7 mouse cellular contexts compared by ENCODE assay signal in the genomic region with DNA sequence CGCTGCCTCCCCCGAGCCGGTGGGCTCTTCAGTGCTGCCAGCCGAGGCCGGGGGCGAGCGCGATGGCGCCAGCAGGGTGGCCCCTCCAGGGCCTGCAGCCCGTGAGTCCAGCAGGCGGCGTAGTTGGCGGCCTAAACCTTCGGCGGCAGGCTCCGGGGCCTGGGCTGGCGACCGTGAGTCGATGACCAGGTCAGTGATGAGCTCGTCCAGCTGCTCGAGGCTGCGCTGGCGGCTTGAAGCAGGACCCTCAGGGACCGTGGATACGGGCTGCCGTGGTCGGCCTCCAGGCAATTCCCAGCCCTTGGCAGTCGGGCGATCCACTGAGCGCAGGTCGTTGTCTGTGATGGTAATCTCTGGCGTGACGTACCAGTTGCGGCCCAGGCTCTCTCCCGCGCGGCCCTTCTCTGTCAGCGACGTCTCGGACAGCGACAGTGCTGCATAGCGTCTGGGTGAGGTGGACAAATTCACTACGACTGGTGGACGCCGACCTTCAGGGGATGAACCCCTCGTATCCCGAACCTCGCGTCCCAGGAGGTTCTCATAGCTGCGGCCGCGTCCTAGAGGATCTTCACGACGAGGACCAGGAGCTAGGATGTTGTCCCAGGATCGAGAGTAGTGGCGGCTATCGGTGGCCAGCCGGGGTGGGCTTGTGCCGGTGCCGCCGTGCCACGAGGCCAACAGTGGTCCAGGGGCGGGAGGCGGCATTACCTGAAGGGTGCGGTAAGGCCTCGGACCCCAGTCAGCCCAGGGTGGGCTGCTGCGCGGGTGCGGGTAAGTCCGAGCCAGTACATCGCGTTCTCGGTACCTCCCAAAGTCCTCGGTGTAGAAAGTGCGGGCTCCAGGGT. TPM values are rescaled to one million over a fixed set of nuclear protein-coding genes. Genes with fewer than 3 reads are reported as not detected.
DNase-seq lines count a peak whose midpoint lies in the region; ATAC-seq and TF ChIP-seq lines count a peak whose summit lies in the region.

No protein-coding gene starts in this region.

- H3K4me2 ChIP-seq in heart, postnatal 0 days (ENCODE audit: low read depth, low read length), result peak overlapping the region; percentile 30
- H3K4me2 ChIP-seq in liver, embryonic 16.5 days (ENCODE audit: low read depth, low read length), result peak overlapping the region; percentile 30; the same call in 1 of the 2 replicates

- TF ChIP-seq EP300 in heart, postnatal 0 days (IDR thresholded peaks at IDR 0.05; ENCODE audit: low read depth), result no peak

- no peak for ATAC-seq in heart, postnatal 0 days (ENCODE audit: insufficient read depth, low read depth)
- ATAC-seq in liver, embryonic 16.5 days (ENCODE audit: low read depth), result no peak

- no peaks in the 10 kb centered on the region for H3K9me3 ChIP-seq in heart, postnatal 0 days (replicated peaks; ENCODE audit: control insufficient read depth, low read length)
- no peaks in the 10 kb centered on the region for H3K9me3 ChIP-seq in liver, embryonic 16.5 days (replicated peaks; ENCODE audit: control insufficient read depth, low read length)

- peaks cover 45% of the 10 kb centered on the region for H3K4me1 ChIP-seq in heart, postnatal 0 days (ENCODE audit: control insufficient read depth, insufficient read depth)
- peaks cover 58% of the 10 kb centered on the region for H3K4me1 ChIP-seq in liver, embryonic 16.5 days (ENCODE audit: control insufficient read depth, low read depth, low read length)

- H3K27me3 ChIP-seq in heart, postnatal 0 days (ENCODE audit: control insufficient read depth, insufficient read depth, low read length), result peaks cover 55% of the 10 kb centered on the region
- peaks cover 59% of the 10 kb centered on the region for H3K27me3 ChIP-seq in liver, embryonic 16.5 days (ENCODE audit: control insufficient read depth, insufficient read depth, low read depth, low read length)

- TF ChIP-seq CTCF in heart, postnatal 0 days (IDR thresholded peaks at IDR 0.05; ENCODE audit: low read depth), result peak; percentile 14; the same call in 1 of the 2 replicates

- peak; percentile 13 for DNase-seq in right cerebral cortex, postnatal 14 days
- no peak for DNase-seq in right cerebral cortex, adult 2 months (ENCODE audit: low spot score in 2 of 2)
- peak; percentile 49 to 54 for DNase-seq in cerebellum, postnatal 36 days
- no peak for DNase-seq in heart, postnatal 0 days (ENCODE audit: low spot score)
- no peak for DNase-seq in frontal cortex, postnatal 36 days (ENCODE audit: low spot score in 2 of 2)
- DNase-seq in gastrocnemius, adult 18-20 months (ENCODE audit: low spot score), result no peak

- H3K4me3 ChIP-seq in heart, postnatal 0 days (ENCODE audit: low read depth, low read length), result peak overlapping the region; percentile 29
- peak overlapping the region; percentile 19; the same call in 1 of the 2 replicates for H3K4me3 ChIP-seq in liver, embryonic 16.5 days (ENCODE audit: low read depth, low read length)

- no peak overlapping the region for H3K9ac ChIP-seq in heart, postnatal 0 days (replicated peaks; ENCODE audit: low read depth, low read length)
- H3K9ac ChIP-seq in liver, embryonic 16.5 days (ENCODE audit: low read depth, low read length), result no peak overlapping the region

- WGBS in heart, postnatal 0 days, result 4% methylated on average over 75 of the region's 75 CpGs
- WGBS in liver, embryonic 16.5 days (ENCODE audit: insufficient replicate concordance), result 5% methylated on average over 75 of the region's 75 CpGs

- H3K36me3 ChIP-seq in heart, postnatal 0 days (replicated peaks; ENCODE audit: control insufficient read depth, insufficient read depth, low read length), result peaks cover 6% of the 10 kb centered on the region
- H3K36me3 ChIP-seq in liver, embryonic 16.5 days (ENCODE audit: control insufficient read depth, insufficient read depth), result no peaks in the 10 kb centered on the region

- no peak overlapping the region for H3K27ac ChIP-seq in heart, postnatal 0 days (ENCODE audit: low read depth)
- no peak overlapping the region for H3K27ac ChIP-seq in liver, embryonic 16.5 days (ENCODE audit: low read length)

RNA-seq across cellular contexts. Expression of gene Phpt1, which starts 3.1 kb away (rescaled TPM):
- total RNA-seq in heart, postnatal 0 days (2014; rRNA removed; ENCODE audit: low replicate concordance), result 37.9 and 43.3 TPM in 2 replicates
- 248 and 255 TPM in 2 replicates for polyA plus RNA-seq in heart, postnatal 0 days (2015; fragmentation: Nextera tagmentation; extraction: Ambion mirVana)
- polyA plus RNA-seq in liver, embryonic 16.5 days (2015; fragmentation: Nextera tagmentation; extraction: Ambion mirVana), result 31.2 and 34.4 TPM in 2 replicates
- 10 to 100 TPM; 54.6 to 57.5 TPM for total RNA-seq in gastrocnemius, adult 18-20 months (2021)

RNA-seq across cellular contexts. Expression of gene Ajm1, which starts 3.4 kb away (rescaled TPM):
- not detected in 2 replicates for total RNA-seq in heart, postnatal 0 days (2014; rRNA removed; ENCODE audit: low replicate concordance)
- not detected in 2 replicates for polyA plus RNA-seq in heart, postnatal 0 days (2015; fragmentation: Nextera tagmentation; extraction: Ambion mirVana)
- polyA plus RNA-seq in liver, embryonic 16.5 days (2015; fragmentation: Nextera tagmentation; extraction: Ambion mirVana), result 0.07 TPM in 1 of 2 replicates, not detected in the other
- not detected for total RNA-seq in gastrocnemius, adult 18-20 months (2021)

RNA-seq across cellular contexts. Expression of gene Mamdc4, which starts 3.5 kb away (rescaled TPM):
- 1.7 and 2.0 TPM in 2 replicates for total RNA-seq in heart, postnatal 0 days (2014; rRNA removed; ENCODE audit: low replicate concordance)
- polyA plus RNA-seq in heart, postnatal 0 days (2015; fragmentation: Nextera tagmentation; extraction: Ambion mirVana), result 0.14 and 1.6 TPM in 2 replicates
- 2.9 and 7.2 TPM in 2 replicates for polyA plus RNA-seq in liver, embryonic 16.5 days (2015; fragmentation: Nextera tagmentation; extraction: Ambion mirVana)
- total RNA-seq in gastrocnemius, adult 18-20 months (2021), result under 1 TPM; 0.12 to 0.34 TPM

RNA-seq across cellular contexts. Expression of gene Edf1, which starts 20.5 kb away (rescaled TPM):
- total RNA-seq in heart, postnatal 0 days (2014; rRNA removed; ENCODE audit: low replicate concordance), result 112 and 136 TPM in 2 replicates
- polyA plus RNA-seq in heart, postnatal 0 days (2015; fragmentation: Nextera tagmentation; extraction: Ambion mirVana), result 314 and 343 TPM in 2 replicates
- 190 and 194 TPM in 2 replicates for polyA plus RNA-seq in liver, embryonic 16.5 days (2015; fragmentation: Nextera tagmentation; extraction: Ambion mirVana)
- 100 to 1,000 TPM; 179 to 182 TPM for total RNA-seq in gastrocnemius, adult 18-20 months (2021)

RNA-seq across cellular contexts. Expression of gene Rabl6, which starts 30.1 kb away (rescaled TPM):
- 52.1 and 89.9 TPM in 2 replicates for total RNA-seq in heart, postnatal 0 days (2014; rRNA removed; ENCODE audit: low replicate concordance)
- polyA plus RNA-seq in heart, postnatal 0 days (2015; fragmentation: Nextera tagmentation; extraction: Ambion mirVana), result 28.7 and 30.7 TPM in 2 replicates
- polyA plus RNA-seq in liver, embryonic 16.5 days (2015; fragmentation: Nextera tagmentation; extraction: Ambion mirVana), result 17.5 and 19.9 TPM in 2 replicates
- 10 to 100 TPM; 75.3 to 82.5 TPM for total RNA-seq in gastrocnemius, adult 18-20 months (2021)

Comparison
In these comparisons a context has a peak if more than half of its experiments do, and no peak if none do; other contexts are left out.
1. DNase-seq: peak in right cerebral cortex, postnatal 14 days (single experiment) and cerebellum, postnatal 36 days (2 of 2); none in right cerebral cortex, adult 2 months (0 of 2), heart, postnatal 0 days (single experiment), frontal cortex, postnatal 36 days (0 of 2) and gastrocnemius, adult 18-20 months (single experiment).